Mouse (Mus musculus): ENCODE data around the gene Repin1.

Repin1 gene

GRCm38 (mm10) chr6:48627511-48627924 is 33.8 kb downstream of the Repin1 start:
- no peak for DNase-seq

GRCm38 (mm10) chr6:48628377-48628776 is 34.7 kb downstream of the Repin1 start:
- no peak for DNase-seq

- DNase-seq, result peak; percentile 66
Observed at GRCm38 (mm10) chr6:48628808-48629660, 35.4 kb downstream of the Repin1 start.

GRCm38 (mm10) chr6:48629661-48630034 is 36.0 kb downstream of the Repin1 start:
- no peak for DNase-seq

- DNase-seq, result no peak
Observed at GRCm38 (mm10) chr6:48630831-48631230, 37.1 kb downstream of the Repin1 start.

- DNase-seq, result no peak
Observed at GRCm38 (mm10) chr6:48635105-48635504, 41.4 kb downstream of the Repin1 start.

- DNase-seq, result no peak
Observed at GRCm38 (mm10) chr6:48636515-48636914, 42.8 kb downstream of the Repin1 start.

GRCm38 (mm10) chr6:48637811-48638500 is 44.3 kb downstream of the Repin1 start:
- no peak for DNase-seq

- no peak for DNase-seq
Observed at GRCm38 (mm10) chr6:48638553-48638952, 44.9 kb downstream of the Repin1 start.

GRCm38 (mm10) chr6:48641391-48641790 is 47.7 kb downstream of the Repin1 start:
- DNase-seq, result no peak

- peak; percentile 41 for DNase-seq
Observed at GRCm38 (mm10) chr6:48642764-48643292, 49.1 kb downstream of the Repin1 start.

GRCm38 (mm10) chr6:48645660-48646308 is 52.1 kb downstream of the Repin1 start:
- peak; percentile 84 for DNase-seq

- no peak for DNase-seq
Observed at GRCm38 (mm10) chr6:48646309-48646690, 52.6 kb downstream of the Repin1 start.

- peak; percentile 92 for DNase-seq
Observed at GRCm38 (mm10) chr6:48646995-48647394, 53.3 kb downstream of the Repin1 start, which contains the start of gene Gimap8. Gene Gimap8 (plus strand): TSS chr6:48647234.

- DNase-seq, result no peak
Observed at GRCm38 (mm10) chr6:48647611-48648010, 53.9 kb downstream of the Repin1 start.
